Mouse (Mus musculus) E14TG2a.4 (cell line): ENCODE measurements around the gene Tenm2.

Source experiments
- CTCF ChIP-seq: conservative IDR thresholded peaks from 2 replicates; pipeline ENCODE4 v1.5.1; 2014; ENCODE audit warnings: low read length
- NANOG ChIP-seq: IDR thresholded peaks from 2 replicates; pipeline ENCODE4 v1.6.1; 2014; ENCODE audit warnings: borderline replicate concordance, low read length, mixed read lengths

- TF ChIP-seq CTCF (no peak), NANOG (no peak)
Observed at GRCm38 (mm10) chr11:36349856-36350255, 885.9 kb downstream of the Tenm2 start.
